Mouse (Mus musculus): ENCODE results near the gene Sys1.
A peak's percentile ranks its signal among the peaks of the same experiment; 100 is the strongest.

Gene Sys1

GRCm38 (mm10) chr2:164453887-164454500 lies 2.8 kb upstream of the Sys1 start:
- no peak for DNase-seq (ENCODE audit: low read depth)

- peak; percentile 15 for DNase-seq (ENCODE audit: low read depth)
Observed at GRCm38 (mm10) chr2:164454846-164455245, 1.9 kb upstream of the Sys1 start.

GRCm38 (mm10) chr2:164455421-164456190 lies 1.2 kb upstream of the Sys1 start:
- DNase-seq (ENCODE audit: low read depth) = peak; percentile 31

DNA sequence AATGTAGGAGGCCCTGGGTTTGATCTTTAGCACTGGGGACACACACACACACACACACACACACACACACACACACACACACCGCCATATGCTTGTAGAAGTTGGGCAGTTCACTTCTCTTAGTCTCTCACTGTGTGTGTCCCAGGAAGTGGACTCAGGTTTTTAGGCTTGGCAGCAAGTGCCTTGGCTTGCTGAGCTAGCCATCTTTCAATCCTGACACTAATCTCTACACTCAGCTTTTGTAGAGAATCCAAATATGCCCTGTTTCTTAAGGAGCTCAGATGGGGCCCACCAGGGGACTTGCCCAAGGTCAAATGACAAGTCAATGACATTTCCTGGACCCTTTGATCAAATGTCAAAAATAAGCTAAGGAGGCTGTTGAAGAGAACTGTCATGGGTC lies 351 bp upstream of the Sys1 start:
- no peak for DNase-seq (ENCODE audit: low read depth)

GRCm38 (mm10) chr2:164457942-164458341 lies 1.2 kb downstream of the Sys1 start:
- no peak for DNase-seq (ENCODE audit: low read depth)

GRCm38 (mm10) chr2:164458535-164458934 lies 1.8 kb downstream of the Sys1 start:
- no peak for DNase-seq (ENCODE audit: low read depth)

GRCm38 (mm10) chr2:164460745-164461551 lies 4.2 kb downstream of the Sys1 start, which contains the start of gene Gm20458:
Gene Gm20458 (plus strand): TSS chr2:164460967.
- peak; percentile 98 for DNase-seq (ENCODE audit: low read depth)

GRCm38 (mm10) chr2:164465161-164465560 lies 8.4 kb downstream of the Sys1 start:
- no peak for DNase-seq (ENCODE audit: low read depth)

GRCm38 (mm10) chr2:164466787-164467186 lies 10.0 kb downstream of the Sys1 start:
- DNase-seq (ENCODE audit: low read depth) = no peak

DNA sequence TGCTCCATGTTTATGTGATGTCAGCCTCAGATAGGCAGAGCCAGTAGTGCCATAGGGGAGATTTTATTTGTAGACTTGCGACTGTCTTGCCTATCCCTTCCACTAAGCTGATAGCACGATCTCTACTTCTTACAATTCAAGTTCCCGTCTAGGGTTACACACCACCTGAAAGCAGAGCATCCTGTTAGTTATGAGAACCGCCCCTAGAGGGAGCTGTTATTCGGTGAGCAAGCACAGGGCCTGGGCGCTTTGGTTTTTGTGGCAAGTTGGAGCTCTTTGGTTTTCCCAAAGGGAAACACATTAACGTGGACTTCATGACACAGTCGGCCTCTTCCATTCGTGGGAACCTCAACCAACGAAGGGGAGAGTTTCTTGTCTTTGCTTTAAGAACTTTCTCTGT lies 13.5 kb downstream of the Sys1 start:
- peak; percentile 79 for DNase-seq (ENCODE audit: low read depth)

- no peak for DNase-seq (ENCODE audit: low read depth)
Observed at GRCm38 (mm10) chr2:164473624-164474023, 16.9 kb downstream of the Sys1 start, which contains the start of gene Trp53tg5. Gene Trp53tg5 (minus strand): TSS chr2:164473724.

DNA sequence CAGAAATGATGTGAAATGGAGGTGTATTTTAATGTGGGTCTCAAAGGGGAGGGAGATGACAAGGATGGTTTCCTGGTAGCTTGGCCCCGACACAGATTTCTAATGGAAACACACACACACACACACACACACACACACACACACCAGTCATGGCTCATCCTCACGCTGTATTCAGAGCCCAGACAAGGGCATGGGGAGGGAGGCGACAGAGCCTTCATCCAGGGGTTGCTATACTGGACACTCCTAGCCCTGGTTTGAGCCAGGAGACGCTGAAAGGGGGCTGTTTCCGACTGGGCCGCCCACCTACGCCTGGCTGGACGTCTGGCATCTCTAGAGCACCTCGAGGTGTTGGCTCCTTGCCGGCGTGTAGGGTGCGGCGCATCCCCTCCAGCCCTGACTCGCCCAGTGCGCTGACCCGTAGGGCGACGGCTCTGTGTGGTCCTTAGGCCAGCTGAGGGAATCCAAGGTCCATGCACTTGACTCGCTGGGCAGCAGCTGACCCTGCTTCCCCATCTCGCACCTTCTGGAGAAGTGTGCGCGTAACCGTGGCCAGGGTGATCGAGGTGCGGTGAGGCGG lies 29.0 kb downstream of the Sys1 start, which contains the start of gene Dbndd2:
TSS of gene Dbndd2 (plus strand) at position 426 of the 577 bp plus-strand sequence.
- DNase-seq (ENCODE audit: low read depth) = no peak

- DNase-seq (ENCODE audit: low read depth) = no peak
Observed at GRCm38 (mm10) chr2:164486258-164487114, 29.7 kb downstream of the Sys1 start.

- no peak for DNase-seq (ENCODE audit: low read depth)
Observed at GRCm38 (mm10) chr2:164487115-164487527, 30.4 kb downstream of the Sys1 start.

DNA sequence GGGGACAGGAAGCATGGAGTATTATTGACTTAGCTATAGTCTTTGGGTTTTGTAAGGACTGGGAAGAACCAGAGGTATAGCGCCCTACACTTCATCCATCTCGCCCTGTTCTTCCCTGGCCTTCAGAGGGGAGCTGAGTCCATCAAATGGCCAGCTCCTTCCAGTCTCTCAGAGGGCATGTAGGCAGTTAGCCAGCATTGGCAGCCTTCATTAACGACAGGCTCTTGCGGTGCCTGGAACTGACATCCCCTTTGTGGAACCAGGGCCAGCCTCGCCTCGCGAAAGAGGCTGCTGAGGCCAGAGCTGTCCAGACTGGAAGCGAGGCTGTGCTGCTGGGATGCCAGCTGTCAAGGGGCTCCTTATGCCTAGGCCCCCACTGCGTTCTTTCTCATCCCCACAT lies 31.0 kb downstream of the Sys1 start:
- DNase-seq (ENCODE audit: low read depth) = no peak

DNA sequence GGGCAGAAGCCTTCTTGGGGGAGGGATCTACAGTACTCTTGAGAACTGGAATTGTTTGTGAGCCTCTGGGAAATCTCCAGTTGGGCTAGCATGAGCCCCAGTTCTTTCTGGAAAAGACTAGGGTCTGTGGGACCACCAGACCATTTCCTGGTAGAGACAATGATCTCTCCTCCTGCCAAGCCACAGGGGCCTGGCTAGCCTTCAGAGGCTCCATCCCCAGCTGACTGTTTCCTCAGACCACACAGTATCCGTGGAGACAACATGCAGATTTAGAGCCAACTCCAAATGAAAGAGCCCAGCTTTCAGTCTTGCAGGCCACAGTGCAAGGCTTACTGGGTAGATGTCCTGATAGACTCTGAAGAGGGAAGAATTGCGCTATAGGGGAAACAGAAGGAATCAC lies 37.4 kb downstream of the Sys1 start:
- DNase-seq (ENCODE audit: low read depth) = no peak

DNA sequence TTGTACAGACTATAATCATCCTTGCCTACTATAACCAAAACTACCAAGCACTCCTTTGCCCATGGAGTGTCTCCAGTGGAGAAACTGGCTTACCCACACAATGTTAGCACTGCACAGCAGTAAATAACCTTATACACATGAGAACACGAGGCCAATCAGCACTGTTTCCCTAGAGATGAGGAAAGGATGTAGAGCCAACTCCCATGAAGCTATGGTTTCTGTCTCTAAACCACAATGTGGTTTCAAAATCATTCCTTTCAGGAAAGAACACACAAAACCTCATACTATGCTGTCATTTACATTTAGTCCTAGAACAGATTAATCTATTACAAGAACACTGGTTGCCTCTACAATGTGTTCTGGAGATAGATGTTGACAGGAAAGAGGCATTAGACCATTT lies 39.6 kb downstream of the Sys1 start:
- DNase-seq (ENCODE audit: low read depth) = peak; percentile 58

DNA sequence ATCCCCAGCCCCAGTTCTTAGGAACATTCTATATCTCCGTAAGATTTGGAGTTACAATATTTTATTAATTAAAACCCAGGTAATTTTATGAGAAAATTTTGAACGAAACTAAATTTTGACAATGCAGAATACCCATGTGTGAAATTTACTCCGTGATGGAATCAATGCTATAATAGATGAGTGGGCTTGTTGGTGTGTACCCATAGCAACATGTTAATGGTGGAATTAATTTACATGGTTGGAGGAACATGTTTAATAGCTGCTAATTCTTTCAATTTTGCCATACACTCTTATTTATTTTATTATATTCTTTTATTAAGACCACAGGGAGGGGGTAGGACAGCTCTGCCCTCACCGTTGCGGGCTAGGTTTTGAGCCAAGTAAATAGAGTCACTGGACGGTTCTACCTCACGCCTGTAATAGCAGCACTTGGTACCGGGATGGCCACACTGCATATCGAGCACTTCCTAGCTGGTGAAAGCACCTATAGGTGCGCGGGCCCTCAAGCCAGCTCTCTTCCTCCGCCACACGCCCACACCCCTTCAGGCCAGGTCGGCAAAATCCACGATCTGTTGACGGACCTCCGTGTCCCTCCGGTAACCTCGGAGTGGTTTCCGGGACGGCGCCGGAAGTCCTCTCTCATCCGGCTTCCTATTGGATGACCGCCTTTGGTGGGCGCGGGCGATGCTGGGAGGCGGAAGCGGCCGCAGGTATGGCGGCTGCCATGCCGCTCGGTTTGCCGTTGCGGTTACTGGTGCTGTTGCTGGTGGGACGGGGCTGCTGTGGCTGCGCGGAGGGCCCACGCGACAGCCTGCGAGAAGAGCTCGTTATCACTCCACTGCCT lies 40.3 kb downstream of the Sys1 start, which contains the start of gene Pigt:
TSS of gene Pigt (plus strand) at position 674 of the 844 bp plus-strand sequence.
- peak; percentile 78 for DNase-seq (ENCODE audit: low read depth)

DNA sequence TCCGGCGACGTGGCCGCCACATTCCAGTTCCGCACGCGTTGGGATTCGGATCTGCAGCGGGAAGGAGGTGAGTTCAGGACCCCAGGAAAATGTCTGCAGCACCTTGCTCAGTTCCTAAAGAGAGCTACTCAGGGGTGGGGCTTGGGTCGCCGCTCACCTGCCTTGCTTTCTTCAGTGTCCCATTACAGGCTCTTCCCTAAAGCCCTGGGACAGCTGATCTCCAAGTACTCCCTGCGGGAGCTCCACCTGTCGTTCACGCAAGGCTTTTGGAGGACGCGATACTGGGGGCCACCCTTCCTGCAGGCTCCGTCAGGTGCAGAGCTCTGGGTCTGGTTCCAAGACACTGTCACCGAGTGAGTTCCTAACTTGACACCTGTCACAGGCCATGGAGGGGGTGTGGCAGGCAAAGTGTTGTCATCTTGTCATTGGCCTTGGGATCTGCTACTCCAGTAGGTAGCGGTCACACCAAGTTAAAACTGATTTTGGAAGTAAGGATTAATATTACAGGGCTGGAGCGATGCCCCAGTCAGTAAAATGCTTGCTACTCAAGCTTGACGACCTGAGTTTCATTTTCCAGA lies 41.0 kb downstream of the Sys1 start:
- no peak for DNase-seq (ENCODE audit: low read depth)

DNA sequence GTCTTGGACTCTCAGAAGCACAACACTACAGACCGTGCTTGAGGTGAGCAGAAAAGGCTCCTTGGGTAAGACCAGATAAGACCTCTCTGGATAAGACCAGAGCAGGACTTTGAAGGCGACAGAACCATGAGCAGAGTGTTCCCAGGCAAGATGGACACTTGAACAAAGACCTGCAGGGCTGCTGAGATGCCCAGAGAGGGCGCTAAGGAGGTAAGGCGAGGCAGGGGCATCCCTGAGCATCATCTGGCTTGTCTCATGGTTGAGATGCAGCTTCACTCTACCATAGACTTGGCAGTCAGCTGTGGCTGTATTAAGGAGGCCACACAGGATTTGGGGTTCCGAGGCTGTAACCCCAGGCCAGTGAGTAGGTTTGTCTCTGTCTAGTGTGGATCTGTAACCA lies 42.6 kb downstream of the Sys1 start:
- DNase-seq (ENCODE audit: low read depth) = no peak
